Mouse (Mus musculus): ENCODE results near the gene Fam83f. TPM values are rescaled to one million over a fixed set of nuclear protein-coding genes. Genes with fewer than 3 reads are reported as not detected.

Fam83f gene
- 0.73 and 0.80 TPM in 2 replicates for polyA plus RNA-seq (2015; fragmentation: Nextera tagmentation; extraction: Ambion mirVana)

- 7% methylated on average over 76 of the region's 85 CpGs for WGBS
- no peaks in the 10 kb centered on the region for H3K36me3 ChIP-seq (ENCODE audit: insufficient read depth, low read length)
- TF ChIP-seq CTCF (IDR thresholded peaks at IDR 0.05): no peak
- no peak for TF ChIP-seq EP300 (IDR thresholded peaks at IDR 0.05)
- H3K4me1 ChIP-seq (ENCODE audit: insufficient read depth, low read depth, low read length): 0 out of 2 replicates have a peak, but pooled peaks cover 7% of the 10 kb centered on the region
- DNase-seq (ENCODE audit: low spot score) (peak; percentile 69), ATAC-seq (peak; percentile 86)
- H3K27me3 ChIP-seq (replicated peaks; ENCODE audit: insufficient read depth, low read length): no peaks in the 10 kb centered on the region
- 0 out of 2 replicates have a peak within 1 kb of the TSS, but pooled peaks have one; percentile 16 for H3K9ac ChIP-seq (replicated peaks; ENCODE audit: low read depth)
- no peaks in the 10 kb centered on the region for H3K9me3 ChIP-seq (ENCODE audit: low read length)
- peak within 1 kb of the TSS; percentile 35 for H3K4me3 ChIP-seq (ENCODE audit: low read depth, low read length)
- peak within 1 kb of the TSS; percentile 72 for H3K4me2 ChIP-seq (replicated peaks; ENCODE audit: low read depth, low read length)
- H3K27ac ChIP-seq (ENCODE audit: low read length): no peak within 1 kb of the TSS
Observed at GRCm38 (mm10) chr15:80671295-80672252, at the start of gene Fam83f. Gene Fam83f (plus strand): TSS chr15:80671847.

GRCm38 (mm10) chr15:80623171-80623837 lies 48.3 kb upstream of the Fam83f start:
- Histone ChIP-seq H3K36me3 (ENCODE audit: insufficient read depth, low read length) (no peaks in the 10 kb centered on the region), H3K27me3 (replicated peaks; ENCODE audit: insufficient read depth, low read length) (no peaks in the 10 kb centered on the region), H3K27ac (ENCODE audit: low read length) (no peak overlapping the region), H3K4me1 (ENCODE audit: insufficient read depth, low read depth, low read length) (no peaks in the 10 kb centered on the region), H3K9ac (replicated peaks; ENCODE audit: low read depth) (no peak overlapping the region), H3K4me3 (ENCODE audit: low read depth, low read length) (no peak overlapping the region), H3K9me3 (ENCODE audit: low read length) (no peaks in the 10 kb centered on the region), H3K4me2 (replicated peaks; ENCODE audit: low read depth, low read length) (no peak overlapping the region)
- WGBS: 44% methylated on average over 8 of the region's 8 CpGs
- TF ChIP-seq CTCF (IDR thresholded peaks at IDR 0.05) (no peak), EP300 (IDR thresholded peaks at IDR 0.05) (no peak)
- DNase-seq (ENCODE audit: low spot score): no peak
- no peak; the same call in 1 of the 2 replicates for ATAC-seq

DNA sequence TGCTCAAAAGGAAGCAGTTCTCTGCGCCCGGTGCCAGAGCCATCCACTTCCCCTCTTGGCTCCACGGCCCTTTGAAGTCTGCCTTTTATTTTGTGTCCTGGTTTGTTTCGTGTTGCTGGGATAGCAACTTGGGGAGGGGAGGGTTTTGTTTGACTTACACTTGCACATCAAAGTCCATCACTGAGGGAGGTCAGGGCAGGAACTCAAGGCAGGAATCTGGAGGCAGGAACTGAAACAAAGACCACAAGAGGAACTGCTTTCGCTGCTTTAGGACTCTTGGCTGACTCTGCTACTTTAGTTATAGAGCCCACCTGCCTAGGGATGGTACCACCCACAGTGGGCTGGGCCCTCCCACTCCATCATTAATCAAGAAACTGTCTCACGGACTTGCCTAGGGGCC lies 45.2 kb upstream of the Fam83f start:
- Histone ChIP-seq H3K36me3 (ENCODE audit: insufficient read depth, low read length) (no peaks in the 10 kb centered on the region), H3K9ac (replicated peaks; ENCODE audit: low read depth) (no peak overlapping the region), H3K4me1 (ENCODE audit: insufficient read depth, low read depth, low read length) (no peaks in the 10 kb centered on the region), H3K4me3 (ENCODE audit: low read depth, low read length) (no peak overlapping the region), H3K27ac (ENCODE audit: low read length) (no peak overlapping the region), H3K4me2 (replicated peaks; ENCODE audit: low read depth, low read length) (no peak overlapping the region), H3K27me3 (replicated peaks; ENCODE audit: insufficient read depth, low read length) (no peaks in the 10 kb centered on the region), H3K9me3 (ENCODE audit: low read length) (no peaks in the 10 kb centered on the region)
- 46% methylated on average over 6 of the region's 6 CpGs for WGBS
- no peak for TF ChIP-seq EP300 (IDR thresholded peaks at IDR 0.05)
- TF ChIP-seq CTCF (IDR thresholded peaks at IDR 0.05): no peak
- no peak for DNase-seq (ENCODE audit: low spot score)
- no peak for ATAC-seq

- Histone ChIP-seq H3K36me3 (ENCODE audit: insufficient read depth, low read length) (no peaks in the 10 kb centered on the region), H3K4me1 (ENCODE audit: insufficient read depth, low read depth, low read length) (no peaks in the 10 kb centered on the region), H3K4me2 (replicated peaks; ENCODE audit: low read depth, low read length) (no peak overlapping the region), H3K4me3 (ENCODE audit: low read depth, low read length) (no peak overlapping the region), H3K9me3 (ENCODE audit: low read length) (no peaks in the 10 kb centered on the region), H3K27ac (ENCODE audit: low read length) (no peak overlapping the region), H3K9ac (replicated peaks; ENCODE audit: low read depth) (no peak overlapping the region), H3K27me3 (replicated peaks; ENCODE audit: insufficient read depth, low read length) (no peaks in the 10 kb centered on the region)
- no peak for DNase-seq (ENCODE audit: low spot score)
- TF ChIP-seq CTCF (IDR thresholded peaks at IDR 0.05) (no peak), EP300 (IDR thresholded peaks at IDR 0.05) (no peak)
- ATAC-seq: no peak
- WGBS: 64% methylated on average over 7 of the region's 7 CpGs
Observed at GRCm38 (mm10) chr15:80630147-80630546, 41.5 kb upstream of the Fam83f start.

DNA sequence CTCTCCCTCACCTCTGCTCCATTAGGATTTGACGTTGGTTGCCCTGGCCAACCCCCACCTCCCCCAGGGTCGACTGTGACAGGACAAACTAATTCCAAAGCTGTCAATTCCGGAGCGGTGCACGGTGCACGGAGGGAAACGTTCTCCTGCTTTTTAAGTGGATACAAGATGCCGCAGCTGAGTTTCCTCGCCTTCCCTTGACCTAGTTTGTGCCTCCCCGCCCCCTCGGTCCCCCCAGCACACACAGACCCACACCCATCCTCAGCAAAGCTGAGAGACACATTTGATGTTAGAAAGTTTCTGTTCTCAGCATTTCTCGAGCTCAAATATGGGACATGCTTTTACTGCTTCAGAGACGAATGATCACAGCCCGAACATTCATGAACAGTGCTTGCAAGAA lies 40.9 kb upstream of the Fam83f start:
- H3K27me3 ChIP-seq (replicated peaks; ENCODE audit: insufficient read depth, low read length): no peaks in the 10 kb centered on the region
- no peaks in the 10 kb centered on the region for H3K9me3 ChIP-seq (ENCODE audit: low read length)
- TF ChIP-seq CTCF (IDR thresholded peaks at IDR 0.05) (no peak), EP300 (IDR thresholded peaks at IDR 0.05) (no peak)
- H3K36me3 ChIP-seq (ENCODE audit: insufficient read depth, low read length): no peaks in the 10 kb centered on the region
- H3K27ac ChIP-seq (ENCODE audit: low read length): no peak overlapping the region
- peak overlapping the region; percentile 33; the same call in 1 of the 2 replicates for H3K4me2 ChIP-seq (replicated peaks; ENCODE audit: low read depth, low read length)
- H3K9ac ChIP-seq (replicated peaks; ENCODE audit: low read depth): no peak overlapping the region
- DNase-seq (ENCODE audit: low spot score): no peak
- no peak overlapping the region for H3K4me3 ChIP-seq (ENCODE audit: low read depth, low read length)
- no peaks in the 10 kb centered on the region for H3K4me1 ChIP-seq (ENCODE audit: insufficient read depth, low read depth, low read length)
- 33% methylated on average over 14 of the region's 14 CpGs for WGBS
- no peak for ATAC-seq

GRCm38 (mm10) chr15:80631311-80631710 lies 40.3 kb upstream of the Fam83f start:
- ATAC-seq (no peak), DNase-seq (ENCODE audit: low spot score) (no peak)
- no peak overlapping the region for H3K4me2 ChIP-seq (replicated peaks; ENCODE audit: low read depth, low read length)
- H3K4me1 ChIP-seq (ENCODE audit: insufficient read depth, low read depth, low read length): no peaks in the 10 kb centered on the region
- H3K9me3 ChIP-seq (ENCODE audit: low read length): no peaks in the 10 kb centered on the region
- no peak overlapping the region for H3K9ac ChIP-seq (replicated peaks; ENCODE audit: low read depth)
- H3K36me3 ChIP-seq (ENCODE audit: insufficient read depth, low read length): no peaks in the 10 kb centered on the region
- TF ChIP-seq CTCF (IDR thresholded peaks at IDR 0.05) (no peak), EP300 (IDR thresholded peaks at IDR 0.05) (no peak)
- H3K4me3 ChIP-seq (ENCODE audit: low read depth, low read length): no peak overlapping the region
- WGBS: 83% methylated on average over 2 of the region's 2 CpGs
- no peak overlapping the region for H3K27ac ChIP-seq (ENCODE audit: low read length)
- H3K27me3 ChIP-seq (replicated peaks; ENCODE audit: insufficient read depth, low read length): no peaks in the 10 kb centered on the region

Measured in lung, postnatal 0 days (tissue).